26 mouse cellular contexts compared by ENCODE assay signal in the genomic region with DNA sequence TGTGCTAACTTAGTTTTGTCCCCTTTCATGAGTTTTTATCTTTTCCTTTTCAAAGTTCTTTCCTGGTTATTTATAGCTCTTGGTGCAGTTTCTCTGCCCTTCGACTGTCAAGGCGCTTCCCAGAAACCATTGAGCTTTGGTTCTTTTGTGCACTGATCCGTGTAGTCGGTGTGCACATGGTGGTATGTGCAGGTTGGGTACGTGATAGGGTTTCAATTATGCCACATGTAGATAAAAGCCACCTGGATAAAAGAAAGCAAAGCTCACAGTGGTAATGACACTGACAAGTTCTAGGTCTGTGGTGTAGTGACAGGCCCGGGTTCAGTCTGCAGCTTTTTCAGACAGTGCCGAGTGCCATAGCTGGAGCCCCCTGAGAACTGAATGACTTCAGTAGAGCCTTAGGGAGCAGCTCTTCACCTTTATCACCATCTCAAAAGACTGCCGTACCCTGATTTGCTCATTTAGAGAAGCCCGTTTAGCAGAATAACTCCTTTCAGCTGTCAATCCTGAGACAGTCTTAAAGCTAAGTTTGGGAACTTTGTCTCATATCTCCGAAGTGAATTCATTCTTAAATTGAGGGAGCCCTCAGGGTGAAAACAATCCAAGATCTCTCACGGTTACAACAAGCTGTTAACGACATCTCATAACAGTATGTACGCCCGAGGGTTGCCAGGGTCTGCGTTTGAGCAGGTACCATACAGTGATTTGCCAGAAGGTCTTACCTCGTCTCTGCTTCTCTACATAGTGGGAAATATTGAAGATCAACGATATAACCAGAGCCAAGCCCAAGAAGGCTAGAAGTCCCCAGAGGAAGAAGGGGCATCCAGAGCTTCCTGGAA. TPM values are rescaled to one million over a fixed set of nuclear protein-coding genes. Genes with fewer than 3 reads are reported as not detected.
A peak's percentile ranks its signal among the peaks of the same experiment; 100 is the strongest.
DNase-seq lines count a peak whose midpoint lies in the region; ATAC-seq and TF ChIP-seq lines count a peak whose summit lies in the region.
"Had no signal": no experiment of that assay in that cellular context is flagged by ENCODE, and none has a peak within 500 bp of the region (broad histone marks: within the 10 kb centered on the region; RNA-seq: fewer than 3 reads in every experiment).

No protein-coding gene starts in this region.

- H3K27ac ChIP-seq in forebrain, embryonic 16.5 days (ENCODE audit: low read length), result no peak overlapping the region
- H3K27ac ChIP-seq in forebrain, postnatal 0 days (ENCODE audit: low read depth, low read length), result no peak overlapping the region
- H3K27ac ChIP-seq in kidney, embryonic 15.5 days, result no peak overlapping the region
- H3K27ac ChIP-seq in midbrain, embryonic 16.5 days (ENCODE audit: low read length), result no peak overlapping the region
- no peak overlapping the region for H3K27ac ChIP-seq in midbrain, embryonic 13.5 days
- H3K27ac ChIP-seq: embryonic facial prominence, embryonic 15.5 days; forebrain, embryonic 10.5 days; heart, embryonic 10.5 days; hindbrain, embryonic 12.5 days; intestine, embryonic 15.5 days had no signal

- no peaks in the 10 kb centered on the region for H3K9me3 ChIP-seq in forebrain, embryonic 16.5 days (ENCODE audit: control insufficient read depth, low read length)
- no peaks in the 10 kb centered on the region for H3K9me3 ChIP-seq in forebrain, postnatal 0 days (ENCODE audit: low read length)
- no peaks in the 10 kb centered on the region for H3K9me3 ChIP-seq in kidney, embryonic 15.5 days (replicated peaks)
- H3K9me3 ChIP-seq in midbrain, embryonic 16.5 days (replicated peaks; ENCODE audit: control insufficient read depth, low read length, poor library complexity, severe bottlenecking), result no peaks in the 10 kb centered on the region
- no peaks in the 10 kb centered on the region for H3K9me3 ChIP-seq in midbrain, embryonic 13.5 days
- H3K9me3 ChIP-seq: embryonic facial prominence, embryonic 15.5 days; forebrain, embryonic 10.5 days; heart, embryonic 10.5 days; hindbrain, embryonic 12.5 days; intestine, embryonic 15.5 days had no signal

- no peak overlapping the region for H3K4me2 ChIP-seq in forebrain, embryonic 16.5 days (ENCODE audit: low read length)
- H3K4me2 ChIP-seq in forebrain, postnatal 0 days (ENCODE audit: low read depth), result no peak overlapping the region
- H3K4me2 ChIP-seq in kidney, embryonic 15.5 days, result no peak overlapping the region
- no peak overlapping the region for H3K4me2 ChIP-seq in midbrain, embryonic 16.5 days (ENCODE audit: low read length)
- H3K4me2 ChIP-seq in midbrain, embryonic 13.5 days (replicated peaks), result no peak overlapping the region
- H3K4me2 ChIP-seq: embryonic facial prominence, embryonic 15.5 days; hindbrain, embryonic 12.5 days; intestine, embryonic 15.5 days had no signal

- no peaks in the 10 kb centered on the region for H3K4me1 ChIP-seq in forebrain, embryonic 16.5 days (replicated peaks; ENCODE audit: control insufficient read depth, insufficient read depth, low read length)
- H3K4me1 ChIP-seq in forebrain, postnatal 0 days (ENCODE audit: insufficient read depth), result no peaks in the 10 kb centered on the region
- H3K4me1 ChIP-seq in kidney, embryonic 15.5 days, result peaks cover 13% of the 10 kb centered on the region; the same call in 1 of the 2 replicates
- H3K4me1 ChIP-seq in midbrain, embryonic 16.5 days (ENCODE audit: control insufficient read depth, insufficient read depth, low read length), result no peaks in the 10 kb centered on the region
- H3K4me1 ChIP-seq in midbrain, embryonic 13.5 days (replicated peaks), result no peaks in the 10 kb centered on the region
- H3K4me1 ChIP-seq: embryonic facial prominence, embryonic 15.5 days; intestine, embryonic 15.5 days had no signal

- no peak for DNase-seq in forebrain, postnatal 0 days
- DNase-seq in kidney, postnatal 14 days, result no peak
- peak; percentile 44 for DNase-seq in naive thymus-derived CD4-positive, alpha-beta T cell, adult 2 months (ENCODE audit: low read depth)
- no peak for DNase-seq in frontal cortex, postnatal 10 days (ENCODE audit: low spot score in 2 of 2)
- DNase-seq: adrenal gland, postnatal 10 days; cerebellum, adult 18-20 months; cerebellum, adult 9-11 months; cerebellum, postnatal 36 days; gastrocnemius, postnatal 10 days; heart, adult 18-20 months; heart, postnatal 10 days; heart, postnatal 4 days had no signal

- no peak overlapping the region for H3K9ac ChIP-seq in forebrain, embryonic 16.5 days (replicated peaks; ENCODE audit: low read depth, low read length)
- no peak overlapping the region for H3K9ac ChIP-seq in forebrain, postnatal 0 days
- no peak overlapping the region for H3K9ac ChIP-seq in kidney, embryonic 15.5 days
- no peak overlapping the region for H3K9ac ChIP-seq in midbrain, embryonic 16.5 days (ENCODE audit: low read depth, low read length)
- no peak overlapping the region for H3K9ac ChIP-seq in midbrain, embryonic 13.5 days (replicated peaks)
- H3K9ac ChIP-seq: embryonic facial prominence, embryonic 15.5 days; hindbrain, embryonic 12.5 days; intestine, embryonic 15.5 days had no signal

- TF ChIP-seq CTCF in forebrain, postnatal 0 days (IDR thresholded peaks at IDR 0.05; ENCODE audit: low read depth), result no peak

- H3K27me3 ChIP-seq in forebrain, embryonic 16.5 days (replicated peaks; ENCODE audit: control insufficient read depth, insufficient read depth, low read length), result no peaks in the 10 kb centered on the region
- no peaks in the 10 kb centered on the region for H3K27me3 ChIP-seq in forebrain, postnatal 0 days (ENCODE audit: insufficient read depth, low read length)
- no peaks in the 10 kb centered on the region for H3K27me3 ChIP-seq in kidney, embryonic 15.5 days
- H3K27me3 ChIP-seq in midbrain, embryonic 16.5 days (ENCODE audit: control insufficient read depth, insufficient read depth, low read depth, low read length), result no peaks in the 10 kb centered on the region
- no peaks in the 10 kb centered on the region for H3K27me3 ChIP-seq in midbrain, embryonic 13.5 days
- H3K27me3 ChIP-seq: embryonic facial prominence, embryonic 15.5 days; hindbrain, embryonic 12.5 days; intestine, embryonic 15.5 days had no signal

- H3K36me3 ChIP-seq in forebrain, embryonic 16.5 days (ENCODE audit: control insufficient read depth, insufficient read depth), result no peaks in the 10 kb centered on the region
- H3K36me3 ChIP-seq in forebrain, postnatal 0 days (ENCODE audit: insufficient read depth), result no peaks in the 10 kb centered on the region
- H3K36me3 ChIP-seq in kidney, embryonic 15.5 days, result no peaks in the 10 kb centered on the region
- H3K36me3 ChIP-seq in midbrain, embryonic 16.5 days (ENCODE audit: control insufficient read depth, insufficient read depth, low read length), result no peaks in the 10 kb centered on the region
- H3K36me3 ChIP-seq in midbrain, embryonic 13.5 days, result no peaks in the 10 kb centered on the region
- H3K36me3 ChIP-seq: embryonic facial prominence, embryonic 15.5 days; forebrain, embryonic 10.5 days; heart, embryonic 10.5 days; hindbrain, embryonic 12.5 days; intestine, embryonic 15.5 days had no signal

- no peak overlapping the region for H3K4me3 ChIP-seq in forebrain, embryonic 16.5 days (replicated peaks; ENCODE audit: low read length)
- H3K4me3 ChIP-seq in forebrain, postnatal 0 days (ENCODE audit: low read depth, low read length), result no peak overlapping the region
- H3K4me3 ChIP-seq in kidney, embryonic 15.5 days (replicated peaks), result no peak overlapping the region
- no peak overlapping the region for H3K4me3 ChIP-seq in midbrain, embryonic 16.5 days (ENCODE audit: low read depth, low read length)
- H3K4me3 ChIP-seq in midbrain, embryonic 13.5 days (replicated peaks), result no peak overlapping the region
- H3K4me3 ChIP-seq: embryonic facial prominence, embryonic 15.5 days; erythroblast, embryonic 14.5 days; forebrain, embryonic 10.5 days; heart, embryonic 10.5 days; hindbrain, embryonic 12.5 days; intestine, embryonic 15.5 days had no signal

- 52% methylated on average over 17 of the region's 17 CpGs for WGBS in forebrain, embryonic 16.5 days
- 50% methylated on average over 17 of the region's 17 CpGs for WGBS in forebrain, postnatal 0 days
- 40% methylated on average over 17 of the region's 17 CpGs for WGBS in kidney, embryonic 15.5 days
- WGBS in midbrain, embryonic 16.5 days, result 72% methylated on average over 17 of the region's 17 CpGs
- WGBS in midbrain, embryonic 13.5 days, result 80% methylated on average over 17 of the region's 17 CpGs

- peak; percentile 59 for ATAC-seq in forebrain, embryonic 16.5 days
- ATAC-seq in forebrain, postnatal 0 days, result no peak; the same call in 1 of the 2 replicates
- ATAC-seq in kidney, embryonic 15.5 days (replicated peaks; ENCODE audit: low FRiP score), result peak; percentile 88
- peak; percentile 75 for ATAC-seq in midbrain, embryonic 16.5 days
- ATAC-seq in midbrain, embryonic 13.5 days, result no peak
- ATAC-seq: hindbrain, embryonic 16.5 days; intestine, embryonic 15.5 days had no signal

RNA-seq across cellular contexts. Expression of gene Trat1, which starts 11.0 kb away (rescaled TPM):
- polyA plus RNA-seq in forebrain, embryonic 16.5 days (2015; fragmentation: Nextera tagmentation; extraction: Ambion mirVana), result not detected in 2 replicates
- 0.05 and 0.15 TPM in 2 replicates for total RNA-seq in forebrain, postnatal 0 days (2014; rRNA removed)
- polyA plus RNA-seq in forebrain, postnatal 0 days (2015; fragmentation: Nextera tagmentation; extraction: Ambion mirVana), result not detected in 2 replicates
- not detected in 2 replicates for polyA plus RNA-seq in kidney, embryonic 15.5 days (2015; fragmentation: Nextera tagmentation; extraction: Ambion mirVana)
- not detected in 2 replicates for polyA plus RNA-seq in midbrain, embryonic 16.5 days (2015; fragmentation: Nextera tagmentation; extraction: Ambion mirVana)
- polyA plus RNA-seq in midbrain, embryonic 13.5 days (2015; fragmentation: Nextera tagmentation; extraction: Ambion mirVana), result 0.03 TPM in 1 of 2 replicates, not detected in the other
- total RNA-seq: ES-E14; gastrocnemius, postnatal 10 days; gastrocnemius, postnatal 4 days; heart, postnatal 4 days had no signal
- polyA plus RNA-seq: embryonic facial prominence, embryonic 15.5 days; erythroblast, embryonic 14.5 days; forebrain, embryonic 10.5 days; heart, embryonic 10.5 days; heart, embryonic 14.5 days; hindbrain, embryonic 12.5 days had no signal

RNA-seq across cellular contexts. Expression of gene Retnlb, which starts 55.8 kb away (rescaled TPM):
- not detected in 2 replicates for polyA plus RNA-seq in forebrain, embryonic 16.5 days (2015; fragmentation: Nextera tagmentation; extraction: Ambion mirVana)
- not detected in 2 replicates for total RNA-seq in forebrain, postnatal 0 days (2014; rRNA removed)
- not detected in 2 replicates for polyA plus RNA-seq in forebrain, postnatal 0 days (2015; fragmentation: Nextera tagmentation; extraction: Ambion mirVana)
- polyA plus RNA-seq in kidney, embryonic 15.5 days (2015; fragmentation: Nextera tagmentation; extraction: Ambion mirVana), result not detected in 2 replicates
- polyA plus RNA-seq in midbrain, embryonic 16.5 days (2015; fragmentation: Nextera tagmentation; extraction: Ambion mirVana), result not detected in 2 replicates
- not detected in 2 replicates for polyA plus RNA-seq in midbrain, embryonic 13.5 days (2015; fragmentation: Nextera tagmentation; extraction: Ambion mirVana)
- total RNA-seq: adrenal gland, postnatal 10 days; ES-E14; gastrocnemius, postnatal 10 days; gastrocnemius, postnatal 4 days; heart, adult 18-20 months; heart, postnatal 10 days; heart, postnatal 4 days had no signal
- polyA plus RNA-seq: embryonic facial prominence, embryonic 15.5 days; erythroblast, embryonic 14.5 days; forebrain, embryonic 10.5 days; heart, embryonic 10.5 days; heart, embryonic 14.5 days; hindbrain, embryonic 12.5 days; hindbrain, embryonic 16.5 days; intestine, embryonic 15.5 days had no signal

Comparison
In these comparisons a context has a peak if more than half of its experiments do, and no peak if none do; other contexts are left out.
1. ATAC-seq: peak in forebrain, embryonic 16.5 days (single experiment), kidney, embryonic 15.5 days (single experiment) and midbrain, embryonic 16.5 days (single experiment); none in forebrain, postnatal 0 days (single experiment) and midbrain, embryonic 13.5 days (single experiment).